Mouse (Mus musculus): ENCODE results near the gene Lgals4.

Lgals4 gene

GRCm38 (mm10) chr7:28807641-28808220 is 25.9 kb upstream of the Lgals4 start:
- CTCF ChIA-PET, result interaction anchor here (0.7 kb wide), 2 partner anchors 26 to 43 kb away, joined by 3 read pairs; no protein-coding TSS in a partner anchor

GRCm38 (mm10) chr7:28808221-28808941 is 25.3 kb upstream of the Lgals4 start, which contains the start of gene Hnrnpl:
Gene Hnrnpl (plus strand): TSS chr7:28808541.
- CTCF ChIA-PET, result interaction anchor here (0.7 kb wide), 2 partner anchors 27 to 44 kb away, joined by 3 read pairs; no protein-coding TSS in a partner anchor

- CTCF ChIA-PET, result interaction anchor here (0.6 to 1.4 kb wide), 2 partner anchors 11 to 18 kb away, joined by 4 to 5 read pairs; no protein-coding TSS in a partner anchor
Measured at GRCm38 (mm10) chr7:28808957-28809393, 24.7 kb upstream of the Lgals4 start.

GRCm38 (mm10) chr7:28809401-28810089 is 24.1 kb upstream of the Lgals4 start:
- CTCF ChIA-PET, result interaction anchor here (0.6 to 1.4 kb wide), 3 partner anchors 11 to 17 kb away, joined by 4 to 5 read pairs (median 5); no protein-coding TSS in a partner anchor

- CTCF ChIA-PET, result interaction anchor here (0.6 to 1.4 kb wide), 5 partner anchors 12 to 961 kb away, joined by 4 to 5 read pairs (median 4); partner anchors contain the start of gene Mrps12
Measured at GRCm38 (mm10) chr7:28810107-28811066, 23.3 kb upstream of the Lgals4 start.

GRCm38 (mm10) chr7:28811228-28811627 is 22.4 kb upstream of the Lgals4 start:
- CTCF ChIA-PET, result interaction anchor here (0.7 to 1.5 kb wide), 3 partner anchors 21 to 101 kb away, joined by 4 read pairs; partner anchors contain the start of gene Mrps12

- CTCF ChIA-PET, result interaction anchor here (0.6 to 1.5 kb wide), 2 partner anchors 22 to 93 kb away, joined by 4 to 5 read pairs; no protein-coding TSS in a partner anchor
Measured at GRCm38 (mm10) chr7:28811640-28812275, 21.9 kb upstream of the Lgals4 start.

- CTCF ChIA-PET, result interaction anchor here (1.5 kb wide), 1 partner anchor 22 kb away, joined by 4 read pairs; no protein-coding TSS in a partner anchor
Measured at GRCm38 (mm10) chr7:28812436-28812835, 21.2 kb upstream of the Lgals4 start.

- CTCF ChIA-PET, result interaction anchor here (0.5 to 1.5 kb wide), 2 partner anchors 23 to 43 kb away, joined by 3 to 4 read pairs; no protein-coding TSS in a partner anchor
Measured at GRCm38 (mm10) chr7:28812949-28813348, 20.7 kb upstream of the Lgals4 start.

GRCm38 (mm10) chr7:28814306-28815034 is 19.2 kb upstream of the Lgals4 start:
- CTCF ChIA-PET, result no interaction called here

GRCm38 (mm10) chr7:28815230-28815629 is 18.4 kb upstream of the Lgals4 start:
- CTCF ChIA-PET, result no interaction called here

- CTCF ChIA-PET, result no interaction called here
Measured at GRCm38 (mm10) chr7:28816201-28816600, 17.5 kb upstream of the Lgals4 start.

- CTCF ChIA-PET, result interaction anchor here (0.7 kb wide), 1 partner anchor 184 kb away, joined by 3 read pairs; no protein-coding TSS in a partner anchor
Measured at GRCm38 (mm10) chr7:28816920-28817319, 16.7 kb upstream of the Lgals4 start.

- CTCF ChIA-PET, result no interaction called here
Measured at GRCm38 (mm10) chr7:28817524-28817923, 16.1 kb upstream of the Lgals4 start.

GRCm38 (mm10) chr7:28817957-28818356 is 15.7 kb upstream of the Lgals4 start:
- CTCF ChIA-PET, result interaction anchor here (0.5 kb wide), 2 partner anchors 50 to 1268 kb away, joined by 5 to 12 read pairs; no protein-coding TSS in a partner anchor

- CTCF ChIA-PET, result interaction anchor here (0.5 kb wide), 2 partner anchors 50 to 1269 kb away, joined by 5 to 12 read pairs; no protein-coding TSS in a partner anchor
Measured at GRCm38 (mm10) chr7:28818436-28818835, 15.2 kb upstream of the Lgals4 start.

GRCm38 (mm10) chr7:28818861-28819452 is 14.7 kb upstream of the Lgals4 start:
- CTCF ChIA-PET, result interaction anchor here (0.7 kb wide), 1 partner anchor 100 kb away, joined by 5 read pairs; no protein-coding TSS in a partner anchor

- CTCF ChIA-PET, result interaction anchor here (0.7 kb wide), 1 partner anchor 100 kb away, joined by 5 read pairs; no protein-coding TSS in a partner anchor
Measured at GRCm38 (mm10) chr7:28819571-28819970, 14.1 kb upstream of the Lgals4 start.
